Mouse (Mus musculus) liver, embryonic 15.5 days (tissue): ENCODE data around the gene Uap1l1. TPM values are rescaled to one million over a fixed set of nuclear protein-coding genes. Genes with fewer than 3 reads are reported as not detected.
A peak's percentile ranks its signal among the peaks of the same experiment; 100 is the strongest.

Source experiments
- ATAC-seq: fragments of 200-750 bp; cut with Nextera tagmentation; 2 replicates; pipeline ENCODE4 v1.8.0; 2017; ENCODE audit warnings: moderate number of reproducible peaks, mild to moderate bottlenecking, moderate library complexity; ENCODE audit not compliant: insufficient read depth
- H3K27ac ChIP-seq: fragments of 300-500 bp; sonication (generic); replicated peaks from 2 replicates; pipeline ENCODE4 v1.5.1; 2015; ENCODE audit warnings: mild to moderate bottlenecking, inconsistent platforms
- H3K27me3 ChIP-seq: fragments of 300-500 bp; sonication (generic); 2 replicates; pipeline ENCODE4 v1.6.1; 2015; ENCODE audit warnings: mild to moderate bottlenecking, inconsistent platforms
- H3K36me3 ChIP-seq: fragments of 300-500 bp; sonication (generic); replicated peaks from 2 replicates; pipeline ENCODE4 v1.6.1; 2015; ENCODE audit warnings: moderate library complexity, mild to moderate bottlenecking, inconsistent platforms
- H3K4me1 ChIP-seq: fragments of 300-500 bp; sonication (generic); replicated peaks from 2 replicates; pipeline ENCODE4 v1.6.1; 2015; ENCODE audit warnings: inconsistent platforms
- H3K4me2 ChIP-seq: fragments of 300-500 bp; sonication (generic); 2 replicates; pipeline ENCODE4 v1.6.1; 2015; ENCODE audit warnings: moderate library complexity, mild to moderate bottlenecking, inconsistent platforms
- H3K4me3 ChIP-seq: fragments of 300-500 bp; sonication (generic); replicated peaks from 2 replicates; pipeline ENCODE4 v1.5.1; 2015; ENCODE audit warnings: mild to moderate bottlenecking, inconsistent platforms
- H3K9ac ChIP-seq: fragments of 300-500 bp; sonication (generic); 2 replicates; pipeline ENCODE4 v1.6.1; 2015; ENCODE audit warnings: moderate library complexity, mild to moderate bottlenecking, inconsistent platforms
- H3K9me3 ChIP-seq: fragments of 300-500 bp; sonication (generic); replicated peaks from 2 replicates; pipeline ENCODE4 v1.6.1; 2016; ENCODE audit warnings: inconsistent platforms
- WGBS: fragments of 180-500 bp; shearing (Covaris S2); methylation state at CpG from one replicate; pipeline ENCODE4 v1.1.7; 2015; ENCODE audit warnings: mixed read lengths; ENCODE audit not compliant: insufficient replicate concordance; 5-methylcytosine and 5-hydroxymethylcytosine counted together
- polyA plus RNA-seq: library from polyadenylated mRNA; unstranded; fragments of >200 nt; fragmentation: Nextera tagmentation; extraction: Ambion mirVana; gene quantifications from 2 replicates; pipeline ENCODE4 v1.2.1, GENCODE M21; 2015

The Uap1l1 gene
- polyA plus RNA-seq, 1 experiment from 2014 or later: 15.1 TPM

DNA sequence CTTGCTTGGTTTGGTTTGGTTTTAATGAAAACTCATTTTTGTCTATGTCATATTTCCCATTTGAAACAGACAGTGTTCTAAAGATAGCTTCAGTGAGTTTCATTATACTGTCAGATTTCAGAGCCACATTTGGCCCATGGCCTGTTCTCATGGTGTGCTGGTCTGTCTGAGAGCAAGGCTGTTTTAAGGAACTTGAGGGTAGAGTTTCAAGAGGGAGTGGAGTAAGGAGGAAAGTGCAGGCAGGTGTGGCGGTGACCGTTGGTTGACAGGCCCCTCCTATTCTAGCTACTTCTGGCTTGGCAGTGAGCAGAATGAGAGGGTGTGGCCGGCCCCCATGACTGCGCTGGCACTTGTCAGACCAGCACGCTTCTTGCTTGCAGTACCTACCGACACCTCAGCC, 27.2 kb downstream of the Uap1l1 start:
- H3K4me1 ChIP-seq: peaks cover 17% of the 10 kb centered on the region
- WGBS: 81% methylated on average over 6 of the region's 6 CpGs
- ATAC-seq: no peak

GRCm38 (mm10) chr2:25333569-25333968, 31.9 kb downstream of the Uap1l1 start:
- peak overlapping the region; percentile 95 for H3K4me3 ChIP-seq
- ATAC-seq: no peak
- H3K9me3 ChIP-seq: no peaks in the 10 kb centered on the region
- WGBS: 67% methylated on average over 2 of the region's 2 CpGs
- 0 out of 2 replicates have a peak overlapping the region, but pooled peaks have one; percentile 80 for H3K27ac ChIP-seq
- H3K9ac ChIP-seq: peak overlapping the region; percentile 94
- peaks cover 34% of the 10 kb centered on the region for H3K4me1 ChIP-seq
- H3K27me3 ChIP-seq: no peaks in the 10 kb centered on the region
- H3K36me3 ChIP-seq: peaks cover 46% of the 10 kb centered on the region
- H3K4me2 ChIP-seq: peak overlapping the region; percentile 92

More for the DNA sequence above, 27.2 kb downstream of the Uap1l1 start:
- Histone ChIP-seq H3K36me3 (peaks cover 85% of the 10 kb centered on the region), H3K4me3 (no peak overlapping the region), H3K9ac (no peak overlapping the region), H3K4me2 (no peak overlapping the region), H3K27ac (no peak overlapping the region), H3K9me3 (no peaks in the 10 kb centered on the region), H3K27me3 (no peaks in the 10 kb centered on the region)

- Histone ChIP-seq H3K9me3 (no peaks in the 10 kb centered on the region), H3K4me2 (peak within 1 kb of the TSS; percentile 92), H3K36me3 (peaks cover 36% of the 10 kb centered on the region), H3K4me3 (peak within 1 kb of the TSS; percentile 95), H3K9ac (peak within 1 kb of the TSS; percentile 94), H3K27ac (peak within 1 kb of the TSS; percentile 90), H3K4me1 (peaks cover 34% of the 10 kb centered on the region), H3K27me3 (no peaks in the 10 kb centered on the region)
- peak; percentile 97 for ATAC-seq
- WGBS: under 1% methylated on average over 78 of the region's 78 CpGs
Observed at GRCm38 (mm10) chr2:25332286-25333160, 33.0 kb downstream of the Uap1l1 start, which contains the start of gene Man1b1. Man1b1 (plus strand) TSS chr2:25332338.

- H3K4me3 ChIP-seq: peak overlapping the region; percentile 95
- WGBS: 42% methylated on average over 9 of the region's 9 CpGs
- H3K9ac ChIP-seq: peak overlapping the region; percentile 94
Observed at GRCm38 (mm10) chr2:25331470-25331869, 34.0 kb downstream of the Uap1l1 start.

DNA sequence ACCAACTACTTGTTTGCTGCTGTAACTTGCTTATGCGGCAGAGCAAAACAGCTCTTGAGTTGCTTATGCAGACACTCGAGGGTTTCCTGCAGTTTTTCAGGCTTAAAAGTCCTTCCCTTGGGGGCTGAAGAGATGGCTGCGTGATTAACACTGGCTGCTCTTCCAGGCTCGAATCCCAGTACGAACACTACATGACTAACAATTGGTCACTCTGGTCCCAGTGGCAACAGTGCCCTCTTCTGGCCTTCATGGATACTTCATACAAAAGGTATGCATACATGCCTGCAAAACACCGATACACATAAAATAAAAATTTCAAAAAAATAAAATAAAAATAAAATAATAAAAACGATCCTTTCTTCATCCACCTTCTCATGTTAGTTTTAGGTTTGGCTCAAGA, 37.0 kb downstream of the Uap1l1 start:
- no peak overlapping the region for H3K4me3 ChIP-seq
- peaks cover 19% of the 10 kb centered on the region for H3K4me1 ChIP-seq
- no peaks in the 10 kb centered on the region for H3K36me3 ChIP-seq
- H3K27me3 ChIP-seq: no peaks in the 10 kb centered on the region
- H3K9me3 ChIP-seq: no peaks in the 10 kb centered on the region
- ATAC-seq: no peak
- 34% methylated on average over 7 of the region's 7 CpGs for WGBS
- H3K27ac ChIP-seq: no peak overlapping the region
- no peak overlapping the region for H3K9ac ChIP-seq
- no peak overlapping the region for H3K4me2 ChIP-seq

More at GRCm38 (mm10) chr2:25331470-25331869, 34.0 kb downstream of the Uap1l1 start:
- Histone ChIP-seq H3K4me1 (peaks cover 34% of the 10 kb centered on the region), H3K36me3 (peaks cover 25% of the 10 kb centered on the region), H3K27ac (peak overlapping the region; percentile 90; the same call in 1 of the 2 replicates), H3K27me3 (no peaks in the 10 kb centered on the region), H3K9me3 (no peaks in the 10 kb centered on the region), H3K4me2 (peak overlapping the region; percentile 92)
- ATAC-seq: no peak

- peaks cover under 1% of the 10 kb centered on the region for H3K4me1 ChIP-seq
- no peak overlapping the region for H3K4me2 ChIP-seq
- no peak overlapping the region for H3K27ac ChIP-seq
- no peaks in the 10 kb centered on the region for H3K36me3 ChIP-seq
- no peak for ATAC-seq
- H3K9me3 ChIP-seq: no peaks in the 10 kb centered on the region
- no peak overlapping the region for H3K4me3 ChIP-seq
- WGBS: 46% methylated on average over 2 of the region's 2 CpGs
- peaks cover 15% of the 10 kb centered on the region; the same call in 1 of the 2 replicates for H3K27me3 ChIP-seq
- H3K9ac ChIP-seq: no peak overlapping the region
Observed at GRCm38 (mm10) chr2:25326036-25326435, 39.4 kb downstream of the Uap1l1 start.

DNA sequence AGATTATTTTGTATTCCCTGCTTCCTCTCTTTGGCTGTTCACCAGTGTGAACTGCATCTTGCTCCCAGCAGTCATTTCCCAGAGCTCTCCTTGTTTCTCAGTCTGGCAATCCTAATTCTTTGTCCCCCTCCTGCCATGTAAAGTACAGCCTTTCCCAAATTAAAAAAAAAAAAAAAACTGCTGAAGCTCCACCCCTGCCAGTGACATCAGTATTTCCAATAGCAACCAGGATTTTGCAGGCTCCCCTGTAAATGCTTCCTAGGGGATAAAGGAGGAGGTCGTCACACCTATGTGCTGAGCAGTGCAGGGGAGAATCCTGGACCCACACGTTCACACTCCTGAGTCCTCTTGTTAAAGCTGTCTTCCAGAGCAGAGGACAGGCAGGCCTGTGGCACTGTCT, 45.4 kb downstream of the Uap1l1 start:
- no peaks in the 10 kb centered on the region for H3K36me3 ChIP-seq

GRCm38 (mm10) chr2:25318971-25319773, 46.3 kb downstream of the Uap1l1 start, which contains the start of gene Grin1:
Grin1 (minus strand) TSS chr2:25319187.
- no peak for ATAC-seq
- no peak within 1 kb of the TSS for H3K27ac ChIP-seq
- WGBS: 9% methylated on average over 58 of the region's 58 CpGs

More for the DNA sequence above, 45.4 kb downstream of the Uap1l1 start:
- Histone ChIP-seq H3K4me1 (peaks cover 8% of the 10 kb centered on the region), H3K27ac (no peak overlapping the region), H3K4me3 (no peak overlapping the region), H3K9me3 (no peaks in the 10 kb centered on the region), H3K9ac (no peak overlapping the region), H3K4me2 (no peak overlapping the region), H3K27me3 (peaks cover 72% of the 10 kb centered on the region)
- WGBS: 18% methylated on average over 2 of the region's 2 CpGs
- no peak for ATAC-seq

GRCm38 (mm10) chr2:25318119-25318966, 47.1 kb downstream of the Uap1l1 start:
- Histone ChIP-seq H3K36me3 (no peaks in the 10 kb centered on the region), H3K27ac (no peak overlapping the region), H3K9me3 (no peaks in the 10 kb centered on the region), H3K4me3 (peak overlapping the region; percentile 25; the same call in 1 of the 2 replicates), H3K4me1 (peaks cover 8% of the 10 kb centered on the region), H3K9ac (no peak overlapping the region), H3K27me3 (peaks cover 89% of the 10 kb centered on the region), H3K4me2 (peak overlapping the region; percentile 49)
- 4% methylated on average over 31 of the region's 31 CpGs for WGBS
- ATAC-seq: no peak

More at GRCm38 (mm10) chr2:25318971-25319773, 46.3 kb downstream of the Uap1l1 start, which contains the start of gene Grin1:
- peaks cover 8% of the 10 kb centered on the region for H3K4me1 ChIP-seq
- peak within 1 kb of the TSS; percentile 25 for H3K4me3 ChIP-seq
- H3K9me3 ChIP-seq: no peaks in the 10 kb centered on the region
- H3K9ac ChIP-seq: no peak within 1 kb of the TSS
- H3K27me3 ChIP-seq: peaks cover 81% of the 10 kb centered on the region
- H3K4me2 ChIP-seq: peak within 1 kb of the TSS; percentile 49
- H3K36me3 ChIP-seq: no peaks in the 10 kb centered on the region

DNA sequence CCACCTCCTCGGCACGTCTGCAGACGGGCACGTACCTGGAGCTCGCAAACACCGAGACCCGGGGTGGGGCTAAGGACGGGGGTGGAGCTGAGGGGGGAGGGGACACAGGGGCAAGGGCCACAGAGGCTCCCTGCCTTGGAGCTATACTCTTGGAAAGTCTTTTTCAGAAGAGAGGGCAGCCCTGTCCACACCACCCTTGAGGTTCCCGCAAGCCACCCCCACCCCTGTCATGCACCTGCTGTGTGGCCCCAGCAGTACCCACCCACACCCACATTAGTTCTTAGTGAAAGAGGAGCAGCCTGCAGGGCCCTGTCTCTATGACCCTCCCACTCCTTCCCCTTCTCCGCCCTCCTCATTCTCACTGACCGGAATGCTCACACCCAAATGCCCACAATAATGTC, 54.0 kb downstream of the Uap1l1 start:
- no peak overlapping the region for H3K4me3 ChIP-seq
- H3K9ac ChIP-seq: no peak overlapping the region
- no peaks in the 10 kb centered on the region for H3K36me3 ChIP-seq
- H3K9me3 ChIP-seq: no peaks in the 10 kb centered on the region
- no peak overlapping the region; the same call in 1 of the 2 replicates for H3K4me2 ChIP-seq
- no peak overlapping the region for H3K27ac ChIP-seq
- no peaks in the 10 kb centered on the region for H3K4me1 ChIP-seq
- H3K27me3 ChIP-seq: peaks cover 98% of the 10 kb centered on the region
- WGBS: 3% methylated on average over 11 of the region's 11 CpGs
- ATAC-seq: no peak
